Mouse (Mus musculus): ENCODE data around the gene Fancg.

The Fancg gene

DNA sequence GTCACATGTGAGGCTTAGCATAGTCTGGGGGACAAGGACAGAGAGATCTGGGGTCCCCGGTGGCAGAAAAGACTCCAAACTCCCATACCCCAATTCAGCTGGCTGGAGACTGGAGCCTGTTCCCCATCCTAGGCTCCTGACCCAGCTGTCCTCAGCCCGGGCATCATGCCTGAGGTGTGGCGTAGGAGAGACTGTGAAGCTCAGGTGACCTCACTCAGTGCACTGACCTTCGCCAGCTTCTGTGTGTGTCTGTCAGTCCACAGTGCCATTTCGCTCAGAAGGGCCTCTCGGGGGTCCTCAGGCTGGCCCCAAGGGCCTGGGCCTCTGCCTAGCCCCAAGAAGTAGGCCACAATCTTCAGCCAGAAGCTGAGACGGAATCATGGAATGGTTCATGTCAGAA lies 57.7 kb downstream of the Fancg start:
- no peak for ATAC-seq (ENCODE audit: insufficient number of reproducible peaks, low FRiP score, low TSS enrichment)

Measured in cerebellum, adult (tissue).